Mouse (Mus musculus) embryonic fibroblast, embryonic 13.5 days (primary cell): ENCODE data around the gene Ntf3.

Source experiments
- CTCF ChIP-seq: IDR thresholded peaks from 2 replicates; pipeline ENCODE4 v1.5.1; 2011; ENCODE audit warnings: mild to moderate bottlenecking, control low read depth, low read length, moderate library complexity, borderline replicate concordance; ENCODE audit not compliant: insufficient read depth
- POLR2A ChIP-seq: IDR thresholded peaks from 2 replicates; pipeline ENCODE4 v1.6.1; 2011; ENCODE audit warnings: low read depth, mild to moderate bottlenecking, control low read depth, low read length, moderate library complexity

- no peak for TF ChIP-seq CTCF
- no peak for TF ChIP-seq POLR2A
These were observed 25.7 kb downstream of the Ntf3 start for GRCm38 (mm10) chr6:126140961-126141360.
